Mouse (Mus musculus) forebrain, embryonic 16.5 days (tissue): ENCODE measurements around the gene Dync1h1. TPM values are rescaled to one million over a fixed set of nuclear protein-coding genes. Genes with fewer than 3 reads are reported as not detected.
A peak's percentile ranks its signal among the peaks of the same experiment; 100 is the strongest.

Experiments
- ATAC-seq: fragments of 200-750 bp; cut with Nextera tagmentation; 2 replicates; pipeline ENCODE4 v1.8.0; 2017; ENCODE audit warnings: mild to moderate bottlenecking, moderate library complexity
- H3K27ac ChIP-seq: fragments of 300-500 bp; sonication (generic); 2 replicates; pipeline ENCODE4 v1.5.1; 2014; ENCODE audit warnings: low read length, control low read depth
- H3K27me3 ChIP-seq: fragments of 300-500 bp; sonication (generic); replicated peaks from 2 replicates; pipeline ENCODE4 v1.6.1; 2014; ENCODE audit warnings: low read length; ENCODE audit not compliant: control insufficient read depth, insufficient read depth
- H3K36me3 ChIP-seq: fragments of 300-500 bp; sonication (generic); 2 replicates; pipeline ENCODE4 v1.6.1; 2014; ENCODE audit not compliant: control insufficient read depth, insufficient read depth
- H3K4me1 ChIP-seq: fragments of 300-500 bp; sonication (generic); replicated peaks from 2 replicates; pipeline ENCODE4 v1.6.1; 2014; ENCODE audit warnings: low read length; ENCODE audit not compliant: control insufficient read depth, insufficient read depth
- H3K4me2 ChIP-seq: fragments of 300-500 bp; sonication (generic); 2 replicates; pipeline ENCODE4 v1.6.1; 2014; ENCODE audit warnings: mild to moderate bottlenecking, low read length, control low read depth
- H3K4me3 ChIP-seq: fragments of 300-500 bp; sonication (generic); replicated peaks from 2 replicates; pipeline ENCODE4 v1.5.1; 2014; ENCODE audit warnings: mild to moderate bottlenecking, low read length, control low read depth
- H3K9ac ChIP-seq: fragments of 300-500 bp; sonication (generic); replicated peaks from 2 replicates; pipeline ENCODE4 v1.6.1; 2014; ENCODE audit warnings: low read depth, low read length, control low read depth
- H3K9me3 ChIP-seq: fragments of 300-500 bp; sonication (generic); 2 replicates; pipeline ENCODE4 v1.6.1; 2016; ENCODE audit warnings: low read length; ENCODE audit not compliant: control insufficient read depth
- WGBS: fragments of 180-500 bp; shearing (Covaris S2); extraction: QIAGEN DNeasy Blood & Tissue Kit; methylation state at CpG from one replicate; pipeline ENCODE4 v1.1.7; 2014; 5-methylcytosine and 5-hydroxymethylcytosine counted together
- polyA plus RNA-seq: library from polyadenylated mRNA; unstranded; fragments of >200 nt; fragmentation: Nextera tagmentation; extraction: Ambion mirVana; gene quantifications from 2 replicates; pipeline ENCODE4 v1.2.1, GENCODE M21; 2015

Gene Dync1h1
- polyA plus RNA-seq, 1 experiment from 2014 or later: 106 TPM

DNA sequence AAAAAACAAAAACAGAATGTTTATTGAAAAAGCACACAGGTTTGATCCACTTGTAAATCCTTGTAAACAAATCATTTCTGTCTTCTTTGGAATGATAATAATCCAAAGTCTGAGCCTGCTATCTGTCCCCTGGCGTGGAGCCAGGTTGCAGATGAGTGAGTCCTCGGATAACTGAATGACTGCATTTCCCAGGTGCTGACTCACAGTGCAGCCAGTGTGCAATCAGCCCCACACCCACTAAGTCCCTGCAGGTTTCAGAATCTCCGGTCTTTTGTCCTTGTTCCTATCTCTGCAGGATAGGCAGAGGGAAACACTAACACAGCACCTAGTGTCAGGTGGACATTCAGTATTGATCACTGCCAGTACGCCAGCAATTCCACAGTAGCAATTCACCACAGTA, 1.5 kb upstream of the Dync1h1 start:
- Histone ChIP-seq H3K9ac (no peak overlapping the region), H3K27me3 (no peaks in the 10 kb centered on the region), H3K4me1 (peaks cover 35% of the 10 kb centered on the region), H3K36me3 (no peaks in the 10 kb centered on the region), H3K9me3 (no peaks in the 10 kb centered on the region), H3K4me3 (no peak overlapping the region), H3K4me2 (no peak overlapping the region), H3K27ac (no peak overlapping the region)
- ATAC-seq: no peak
- WGBS: 63% methylated on average over 4 of the region's 4 CpGs

- H3K4me3 ChIP-seq: peak overlapping the region; percentile 98
- H3K9me3 ChIP-seq: no peaks in the 10 kb centered on the region
- ATAC-seq: peak; percentile 1
- H3K27me3 ChIP-seq: no peaks in the 10 kb centered on the region
- H3K36me3 ChIP-seq: no peaks in the 10 kb centered on the region
- peak overlapping the region; percentile 64 for H3K4me2 ChIP-seq
- H3K4me1 ChIP-seq: peaks cover 35% of the 10 kb centered on the region
- no peak overlapping the region for H3K27ac ChIP-seq
- 53% methylated on average over 13 of the region's 13 CpGs for WGBS
- peak overlapping the region; percentile 16 for H3K9ac ChIP-seq
These were observed 844 bp upstream of the Dync1h1 start for GRCm38 (mm10) chr12:110600225-110600991.

- 82% methylated on average over 3 of the region's 3 CpGs for WGBS
- Histone ChIP-seq H3K27me3 (no peaks in the 10 kb centered on the region), H3K36me3 (no peaks in the 10 kb centered on the region), H3K4me1 (peaks cover 22% of the 10 kb centered on the region), H3K9ac (no peak overlapping the region), H3K4me3 (no peak overlapping the region), H3K27ac (no peak overlapping the region), H3K9me3 (no peaks in the 10 kb centered on the region), H3K4me2 (no peak overlapping the region)
- no peak for ATAC-seq
These were observed 4.9 kb downstream of the Dync1h1 start for GRCm38 (mm10) chr12:110606161-110606560.

DNA sequence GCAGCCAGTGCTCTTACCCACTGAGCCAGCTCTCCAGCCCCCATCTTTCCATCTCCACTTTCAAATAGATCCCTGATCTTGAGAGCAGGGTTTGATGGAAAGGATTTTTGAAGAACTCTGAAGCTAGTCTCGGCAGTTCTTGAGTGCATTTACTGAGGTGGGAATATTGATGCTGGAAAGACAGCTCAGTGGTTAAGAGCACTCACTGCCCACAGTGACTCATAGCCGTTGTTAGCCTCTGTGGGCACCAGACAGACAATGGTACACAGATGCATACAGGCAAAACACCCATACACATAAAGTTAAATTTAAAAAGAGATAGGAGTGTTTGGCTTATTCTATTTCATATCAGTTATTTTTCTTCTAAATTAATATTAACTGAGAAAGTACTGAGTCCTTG, 5.4 kb downstream of the Dync1h1 start:
- Histone ChIP-seq H3K4me2 (no peak overlapping the region), H3K9ac (no peak overlapping the region), H3K4me1 (peaks cover 22% of the 10 kb centered on the region), H3K4me3 (no peak overlapping the region), H3K27me3 (no peaks in the 10 kb centered on the region), H3K9me3 (no peaks in the 10 kb centered on the region), H3K27ac (no peak overlapping the region), H3K36me3 (no peaks in the 10 kb centered on the region)
- no peak for ATAC-seq
- 82% methylated on average over 2 of the region's 2 CpGs for WGBS

GRCm38 (mm10) chr12:110608460-110609152, 7.4 kb downstream of the Dync1h1 start:
- Histone ChIP-seq H3K4me2 (no peak overlapping the region), H3K36me3 (peaks cover 3% of the 10 kb centered on the region; the same call in 1 of the 2 replicates), H3K27ac (no peak overlapping the region), H3K4me3 (no peak overlapping the region), H3K27me3 (no peaks in the 10 kb centered on the region), H3K9ac (no peak overlapping the region), H3K4me1 (peaks cover 8% of the 10 kb centered on the region), H3K9me3 (no peaks in the 10 kb centered on the region)
- no peak for ATAC-seq
- 78% methylated on average over 11 of the region's 11 CpGs for WGBS

- H3K27me3 ChIP-seq: no peaks in the 10 kb centered on the region
- H3K4me3 ChIP-seq: no peak overlapping the region
- no peak for ATAC-seq
- no peaks in the 10 kb centered on the region for H3K9me3 ChIP-seq
- no peak overlapping the region for H3K4me2 ChIP-seq
- H3K4me1 ChIP-seq: peaks cover 3% of the 10 kb centered on the region
- H3K27ac ChIP-seq: no peak overlapping the region
- H3K36me3 ChIP-seq: peaks cover 6% of the 10 kb centered on the region
- no peak overlapping the region for H3K9ac ChIP-seq
- WGBS: 89% methylated on average over 9 of the region's 9 CpGs
These were observed 7.9 kb downstream of the Dync1h1 start for GRCm38 (mm10) chr12:110609153-110609497.

- H3K4me2 ChIP-seq: no peak overlapping the region
- WGBS: 94% methylated on average over 2 of the region's 2 CpGs
- H3K9ac ChIP-seq: no peak overlapping the region
- peaks cover 19% of the 10 kb centered on the region for H3K36me3 ChIP-seq
- no peak overlapping the region for H3K27ac ChIP-seq
- no peaks in the 10 kb centered on the region for H3K9me3 ChIP-seq
- no peak for ATAC-seq
- H3K27me3 ChIP-seq: no peaks in the 10 kb centered on the region
- H3K4me3 ChIP-seq: no peak overlapping the region
- peaks cover 3% of the 10 kb centered on the region; the same call in 1 of the 2 replicates for H3K4me1 ChIP-seq
These were observed 9.5 kb downstream of the Dync1h1 start for GRCm38 (mm10) chr12:110610713-110611112.

DNA sequence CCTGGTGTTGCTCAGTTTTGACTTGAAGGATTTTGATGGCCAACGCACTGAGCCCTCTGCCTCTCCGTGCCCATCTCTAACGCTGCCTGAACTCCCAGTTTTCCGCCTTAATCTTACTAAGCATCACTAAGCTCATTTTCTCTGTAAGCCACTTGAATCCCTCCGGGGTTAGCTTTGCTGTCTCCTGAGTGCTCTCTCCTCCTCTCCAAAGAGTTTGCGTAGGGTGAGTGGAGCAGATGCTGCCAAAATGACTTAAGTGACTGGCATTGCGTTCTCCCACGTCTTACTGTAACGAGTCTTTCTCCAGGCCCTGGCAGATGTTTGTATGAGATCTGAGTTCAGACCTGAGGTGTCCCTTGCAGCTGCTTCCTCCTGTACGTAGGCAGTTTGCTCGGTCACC, 28.8 kb downstream of the Dync1h1 start:
- no peak for ATAC-seq
- Histone ChIP-seq H3K36me3 (peaks cover 84% of the 10 kb centered on the region), H3K4me1 (no peaks in the 10 kb centered on the region), H3K27ac (no peak overlapping the region), H3K27me3 (no peaks in the 10 kb centered on the region), H3K9me3 (no peaks in the 10 kb centered on the region), H3K4me3 (no peak overlapping the region), H3K4me2 (no peak overlapping the region), H3K9ac (no peak overlapping the region)
- WGBS: 97% methylated on average over 11 of the region's 11 CpGs

GRCm38 (mm10) chr12:110636293-110636692, 35.0 kb downstream of the Dync1h1 start:
- no peaks in the 10 kb centered on the region for H3K9me3 ChIP-seq
- no peak for ATAC-seq
- H3K36me3 ChIP-seq: peaks cover 85% of the 10 kb centered on the region
- H3K4me2 ChIP-seq: no peak overlapping the region
- no peak overlapping the region for H3K9ac ChIP-seq
- no peaks in the 10 kb centered on the region for H3K27me3 ChIP-seq
- WGBS: 92% methylated on average over 12 of the region's 12 CpGs
- H3K27ac ChIP-seq: no peak overlapping the region
- H3K4me3 ChIP-seq: no peak overlapping the region
- no peaks in the 10 kb centered on the region for H3K4me1 ChIP-seq
